Mouse (Mus musculus) midbrain, embryonic 11.5 days (tissue): ENCODE data around the gene Kcp. TPM values are rescaled to one million over a fixed set of nuclear protein-coding genes. Genes with fewer than 3 reads are reported as not detected.

Source experiments
- ATAC-seq: fragments of 200-750 bp; cut with Nextera tagmentation; 2 replicates; pipeline ENCODE4 v1.8.0; 2017; ENCODE audit warnings: moderate TSS enrichment, moderate library complexity; ENCODE audit not compliant: low FRiP score
- DNase-seq: peaks from one replicate; pipeline ENCODE4 v3.0.0; 2015; ENCODE audit warnings: low spot score; ENCODE audit errors: missing footprints
- H3K27ac ChIP-seq: fragments of 300-500 bp; sonication (generic); 2 replicates; pipeline ENCODE4 v1.5.1; 2014; ENCODE audit warnings: low read depth, low read length
- H3K27me3 ChIP-seq: fragments of 300-500 bp; sonication (generic); 2 replicates; pipeline ENCODE4 v1.6.1; 2014; ENCODE audit warnings: mild to moderate bottlenecking, low read length, moderate library complexity, mixed read lengths; ENCODE audit not compliant: control insufficient read depth, insufficient read depth
- H3K36me3 ChIP-seq: fragments of 300-500 bp; sonication (generic); 2 replicates; pipeline ENCODE4 v1.6.1; 2014; ENCODE audit warnings: mild to moderate bottlenecking, low read length, moderate library complexity, mixed read lengths; ENCODE audit not compliant: control insufficient read depth, insufficient read depth
- H3K4me1 ChIP-seq: fragments of 300-500 bp; sonication (generic); 2 replicates; pipeline ENCODE4 v1.6.1; 2014; ENCODE audit warnings: low read length; ENCODE audit not compliant: control insufficient read depth, insufficient read depth
- H3K4me2 ChIP-seq: fragments of 300-500 bp; sonication (generic); 2 replicates; pipeline ENCODE4 v1.6.1; 2014; ENCODE audit warnings: mild to moderate bottlenecking, moderate library complexity
- H3K4me3 ChIP-seq: fragments of 300-500 bp; sonication (generic); 2 replicates; pipeline ENCODE4 v1.5.1; 2014; ENCODE audit warnings: low read depth, low read length
- H3K9ac ChIP-seq: fragments of 300-500 bp; sonication (generic); 2 replicates; pipeline ENCODE4 v1.6.1; 2014; ENCODE audit warnings: low read length
- H3K9me3 ChIP-seq: fragments of 300-500 bp; sonication (generic); 2 replicates; pipeline ENCODE4 v1.6.1; 2016; ENCODE audit warnings: low read length; ENCODE audit not compliant: control insufficient read depth
- WGBS: fragments of 180-500 bp; shearing (Covaris S2); extraction: QIAGEN DNeasy Blood & Tissue Kit; methylation state at CpG from one replicate; pipeline ENCODE4 v1.1.7; 2014; 5-methylcytosine and 5-hydroxymethylcytosine counted together
- polyA plus RNA-seq: library from polyadenylated mRNA; unstranded; fragments of >200 nt; fragmentation: Nextera tagmentation; extraction: Ambion mirVana; gene quantifications from 2 replicates; pipeline ENCODE4 v1.2.1, GENCODE M21; 2014

The Kcp gene
- polyA plus RNA-seq, 1 experiment from 2014 or later = 5.6 TPM

GRCm38 (mm10) chr6:29461502-29461901 lies 46.2 kb downstream of the Kcp start:
- DNase-seq (no peak), ATAC-seq (no peak)
- H3K9me3 ChIP-seq = no peaks in the 10 kb centered on the region
- H3K4me1 ChIP-seq = no peaks in the 10 kb centered on the region
- H3K9ac ChIP-seq = no peak overlapping the region
- H3K27ac ChIP-seq = no peak overlapping the region
- WGBS = 65% methylated on average over 7 of the region's 7 CpGs
- H3K27me3 ChIP-seq = no peaks in the 10 kb centered on the region
- H3K36me3 ChIP-seq = no peaks in the 10 kb centered on the region
- H3K4me2 ChIP-seq = no peak overlapping the region
- no peak overlapping the region for H3K4me3 ChIP-seq

GRCm38 (mm10) chr6:29450667-29451066 lies 57.1 kb downstream of the Kcp start:
- H3K4me3 ChIP-seq = no peak overlapping the region
- no peaks in the 10 kb centered on the region for H3K27me3 ChIP-seq
- H3K27ac ChIP-seq = no peak overlapping the region
- H3K4me1 ChIP-seq = no peaks in the 10 kb centered on the region
- H3K36me3 ChIP-seq = no peaks in the 10 kb centered on the region
- H3K9ac ChIP-seq = no peak overlapping the region
- ATAC-seq (no peak), DNase-seq (no peak)
- H3K9me3 ChIP-seq = no peaks in the 10 kb centered on the region
- WGBS = 94% methylated on average over 6 of the region's 6 CpGs
- H3K4me2 ChIP-seq = no peak overlapping the region

- H3K36me3 ChIP-seq = no peaks in the 10 kb centered on the region
Observed at GRCm38 (mm10) chr6:29449858-29450257, 57.9 kb downstream of the Kcp start.

GRCm38 (mm10) chr6:29445354-29445753 lies 62.4 kb downstream of the Kcp start:
- H3K27ac ChIP-seq = no peak overlapping the region
- no peaks in the 10 kb centered on the region for H3K36me3 ChIP-seq
- H3K4me2 ChIP-seq = no peak overlapping the region
- 92% methylated on average over 7 of the region's 7 CpGs for WGBS
- H3K9ac ChIP-seq = no peak overlapping the region
- no peak for ATAC-seq
- no peak overlapping the region for H3K4me3 ChIP-seq
- no peaks in the 10 kb centered on the region for H3K4me1 ChIP-seq
- no peaks in the 10 kb centered on the region for H3K9me3 ChIP-seq
- H3K27me3 ChIP-seq = no peaks in the 10 kb centered on the region
- no peak for DNase-seq

More at GRCm38 (mm10) chr6:29449858-29450257, 57.9 kb downstream of the Kcp start:
- Histone ChIP-seq H3K27me3 (no peaks in the 10 kb centered on the region), H3K4me3 (no peak overlapping the region), H3K4me2 (no peak overlapping the region), H3K9me3 (no peaks in the 10 kb centered on the region), H3K27ac (no peak overlapping the region), H3K4me1 (no peaks in the 10 kb centered on the region), H3K9ac (no peak overlapping the region)
- 27% methylated on average over 4 of the region's 4 CpGs for WGBS
- ATAC-seq (no peak), DNase-seq (no peak)

- H3K27me3 ChIP-seq = no peaks in the 10 kb centered on the region
- no peaks in the 10 kb centered on the region for H3K36me3 ChIP-seq
- DNase-seq (no peak), ATAC-seq (no peak)
- no peak overlapping the region for H3K27ac ChIP-seq
- no peak overlapping the region for H3K9ac ChIP-seq
- H3K4me3 ChIP-seq = no peak overlapping the region
- H3K4me1 ChIP-seq = no peaks in the 10 kb centered on the region
- WGBS = 75% methylated on average over 11 of the region's 11 CpGs
- H3K4me2 ChIP-seq = no peak overlapping the region
- no peaks in the 10 kb centered on the region for H3K9me3 ChIP-seq
Observed at GRCm38 (mm10) chr6:29444773-29445172, 63.0 kb downstream of the Kcp start.

- 89% methylated on average over 6 of the region's 6 CpGs for WGBS
- Histone ChIP-seq H3K27ac (no peak overlapping the region), H3K36me3 (no peaks in the 10 kb centered on the region), H3K4me1 (peaks cover 19% of the 10 kb centered on the region), H3K4me2 (no peak overlapping the region), H3K9me3 (no peaks in the 10 kb centered on the region), H3K4me3 (no peak overlapping the region), H3K27me3 (peaks cover 5% of the 10 kb centered on the region), H3K9ac (no peak overlapping the region)
- DNase-seq = no peak
- no peak for ATAC-seq
Observed at GRCm38 (mm10) chr6:29439789-29440188, 68.0 kb downstream of the Kcp start.

- H3K27ac ChIP-seq = no peak overlapping the region
- no peak overlapping the region for H3K4me3 ChIP-seq
- no peak overlapping the region for H3K4me2 ChIP-seq
- 62% methylated on average over 4 of the region's 4 CpGs for WGBS
- ATAC-seq = no peak
- no peaks in the 10 kb centered on the region for H3K9me3 ChIP-seq
- no peak for DNase-seq
- no peaks in the 10 kb centered on the region for H3K36me3 ChIP-seq
- peaks cover 11% of the 10 kb centered on the region for H3K27me3 ChIP-seq
- H3K9ac ChIP-seq = no peak overlapping the region
- H3K4me1 ChIP-seq = peaks cover 20% of the 10 kb centered on the region
Observed at GRCm38 (mm10) chr6:29439251-29439650, 68.5 kb downstream of the Kcp start.

GRCm38 (mm10) chr6:29436461-29436934 lies 71.3 kb downstream of the Kcp start:
- Histone ChIP-seq H3K4me1 (peaks cover 34% of the 10 kb centered on the region), H3K27me3 (peaks cover 34% of the 10 kb centered on the region), H3K36me3 (no peaks in the 10 kb centered on the region), H3K9me3 (no peaks in the 10 kb centered on the region), H3K4me2 (peak overlapping the region; percentile 36), H3K27ac (peak overlapping the region; percentile 12; the same call in 1 of the 2 replicates), H3K4me3 (no peak overlapping the region), H3K9ac (peak overlapping the region; percentile 39; the same call in 1 of the 2 replicates)
- 7% methylated on average over 11 of the region's 11 CpGs for WGBS
- DNase-seq (no peak), ATAC-seq (peak; percentile 35)

- DNase-seq (peak; percentile 89), ATAC-seq (peak; percentile 68)
- Histone ChIP-seq H3K4me2 (peak overlapping the region; percentile 36), H3K9ac (peak overlapping the region; percentile 40; the same call in 1 of the 2 replicates), H3K36me3 (no peaks in the 10 kb centered on the region), H3K27me3 (peaks cover 34% of the 10 kb centered on the region), H3K4me3 (no peak overlapping the region), H3K27ac (peak overlapping the region; percentile 40; the same call in 1 of the 2 replicates), H3K4me1 (peaks cover 34% of the 10 kb centered on the region), H3K9me3 (no peaks in the 10 kb centered on the region)
- WGBS = 11% methylated on average over 6 of the region's 6 CpGs
Observed at GRCm38 (mm10) chr6:29435940-29436451, 71.8 kb downstream of the Kcp start.
